Mouse (Mus musculus): ENCODE results near the gene Gnb3. TPM values are rescaled to one million over a fixed set of nuclear protein-coding genes. Genes with fewer than 3 reads are reported as not detected.
"Not testable (repeated sequence)": the region's sequence is repeated elsewhere in the genome, so short reads cannot be mapped to it uniquely, and the experiment has no call there.

Gnb3 gene
- polyA plus RNA-seq, 1 experiment from 2014 or later: 0.53 TPM

- H3K9ac ChIP-seq (ENCODE audit: low read length): 0 out of 2 replicates have a peak overlapping the region, but pooled peaks have one; percentile 23
- no peak overlapping the region for H3K4me2 ChIP-seq (replicated peaks; ENCODE audit: low read depth)
- TF ChIP-seq EP300 (optimal IDR thresholded peaks at IDR 0.05) (no peak), CTCF (IDR thresholded peaks at IDR 0.05; ENCODE audit: low read depth) (no peak)
- H3K27ac ChIP-seq (replicated peaks): peak overlapping the region; percentile 40; the same call in 1 of the 2 replicates
- H3K27me3 ChIP-seq (ENCODE audit: control insufficient read depth, insufficient read depth, low read length): no peaks in the 10 kb centered on the region
- WGBS: 72% methylated on average over 10 of the region's 10 CpGs
- ATAC-seq (ENCODE audit: low FRiP score, low TSS enrichment) (no peak), DNase-seq (ENCODE audit: low spot score) (no peak)
- no peaks in the 10 kb centered on the region for H3K9me3 ChIP-seq (ENCODE audit: control insufficient read depth, low read length)
- H3K36me3 ChIP-seq (ENCODE audit: control insufficient read depth, insufficient read depth, low read length): no peaks in the 10 kb centered on the region
- 0 out of 2 replicates have a peak, but pooled peaks cover 6% of the 10 kb centered on the region for H3K4me1 ChIP-seq (replicated peaks; ENCODE audit: control insufficient read depth, insufficient read depth)
- H3K4me3 ChIP-seq (ENCODE audit: low read depth, low read length): no peak overlapping the region
Observed at GRCm38 (mm10) chr6:124835531-124835930, 4.5 kb downstream of the Gnb3 start.

DNA sequence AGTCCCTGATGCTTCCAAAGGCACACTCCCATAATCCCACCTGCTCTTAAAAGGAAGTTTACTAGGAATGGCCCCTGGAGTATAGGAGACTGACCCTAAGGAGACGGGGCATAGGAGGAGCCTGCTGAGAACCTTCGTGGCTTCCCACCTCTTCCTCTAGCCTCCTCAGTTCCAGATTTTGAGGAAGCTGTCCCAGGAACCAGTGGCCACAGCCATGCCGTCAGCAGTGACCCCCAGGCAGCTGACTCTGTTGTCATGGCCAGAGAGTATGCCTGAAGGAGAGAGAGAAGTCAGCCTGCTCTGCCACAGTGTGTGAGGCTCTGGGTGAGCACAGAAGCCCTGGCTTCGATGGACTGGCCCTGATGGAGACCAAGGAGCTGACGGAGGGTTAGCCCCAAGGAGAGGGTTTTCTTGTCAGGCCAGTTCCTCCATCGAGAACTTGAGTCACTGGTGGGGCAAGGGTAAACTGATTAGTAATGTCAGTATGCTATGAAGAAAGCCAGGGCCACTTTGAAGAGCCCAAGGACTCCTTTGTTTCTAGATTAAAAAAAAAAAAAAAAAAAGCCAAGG is 5.5 kb downstream of the Gnb3 start:
- Histone ChIP-seq H3K4me1 (replicated peaks; ENCODE audit: control insufficient read depth, insufficient read depth) (0 out of 2 replicates have a peak, but pooled peaks cover 2% of the 10 kb centered on the region), H3K27me3 (ENCODE audit: control insufficient read depth, insufficient read depth, low read length) (no peaks in the 10 kb centered on the region), H3K9ac (ENCODE audit: low read length) (no peak overlapping the region; the same call in 1 of the 2 replicates), H3K4me2 (replicated peaks; ENCODE audit: low read depth) (no peak overlapping the region), H3K4me3 (ENCODE audit: low read depth, low read length) (no peak overlapping the region), H3K9me3 (ENCODE audit: control insufficient read depth, low read length) (no peaks in the 10 kb centered on the region), H3K27ac (replicated peaks) (peak overlapping the region; percentile 73), H3K36me3 (ENCODE audit: control insufficient read depth, insufficient read depth, low read length) (no peaks in the 10 kb centered on the region)
- 64% methylated on average over 6 of the region's 6 CpGs for WGBS
- no peak for ATAC-seq (ENCODE audit: low FRiP score, low TSS enrichment)
- TF ChIP-seq EP300 (optimal IDR thresholded peaks at IDR 0.05): no peak
- TF ChIP-seq CTCF (IDR thresholded peaks at IDR 0.05; ENCODE audit: low read depth): no peak
- DNase-seq (ENCODE audit: low spot score): peak; percentile 50

GRCm38 (mm10) chr6:124831649-124832048 is 8.4 kb downstream of the Gnb3 start:
- 89% methylated on average over 8 of the region's 8 CpGs for WGBS
- TF ChIP-seq EP300 (optimal IDR thresholded peaks at IDR 0.05): no peak
- TF ChIP-seq CTCF (IDR thresholded peaks at IDR 0.05; ENCODE audit: low read depth): no peak
- Histone ChIP-seq H3K36me3 (ENCODE audit: control insufficient read depth, insufficient read depth, low read length) (no peaks in the 10 kb centered on the region), H3K27ac (replicated peaks) (no peak overlapping the region), H3K4me2 (replicated peaks; ENCODE audit: low read depth) (no peak overlapping the region), H3K4me3 (ENCODE audit: low read depth, low read length) (no peak overlapping the region), H3K9me3 (ENCODE audit: control insufficient read depth, low read length) (no peaks in the 10 kb centered on the region), H3K27me3 (ENCODE audit: control insufficient read depth, insufficient read depth, low read length) (no peaks in the 10 kb centered on the region), H3K4me1 (replicated peaks; ENCODE audit: control insufficient read depth, insufficient read depth) (0 out of 2 replicates have a peak, but pooled peaks cover 2% of the 10 kb centered on the region), H3K9ac (ENCODE audit: low read length) (no peak overlapping the region)
- DNase-seq (ENCODE audit: low spot score) (no peak), ATAC-seq (ENCODE audit: low FRiP score, low TSS enrichment) (no peak)

- not testable (repeated sequence) for ATAC-seq (ENCODE audit: low FRiP score, low TSS enrichment); H3K4me3 ChIP-seq (ENCODE audit: low read depth, low read length)
- 89% methylated on average over 4 of the region's 4 CpGs for WGBS
Observed at GRCm38 (mm10) chr6:124831199-124831598, 8.9 kb downstream of the Gnb3 start.

DNA sequence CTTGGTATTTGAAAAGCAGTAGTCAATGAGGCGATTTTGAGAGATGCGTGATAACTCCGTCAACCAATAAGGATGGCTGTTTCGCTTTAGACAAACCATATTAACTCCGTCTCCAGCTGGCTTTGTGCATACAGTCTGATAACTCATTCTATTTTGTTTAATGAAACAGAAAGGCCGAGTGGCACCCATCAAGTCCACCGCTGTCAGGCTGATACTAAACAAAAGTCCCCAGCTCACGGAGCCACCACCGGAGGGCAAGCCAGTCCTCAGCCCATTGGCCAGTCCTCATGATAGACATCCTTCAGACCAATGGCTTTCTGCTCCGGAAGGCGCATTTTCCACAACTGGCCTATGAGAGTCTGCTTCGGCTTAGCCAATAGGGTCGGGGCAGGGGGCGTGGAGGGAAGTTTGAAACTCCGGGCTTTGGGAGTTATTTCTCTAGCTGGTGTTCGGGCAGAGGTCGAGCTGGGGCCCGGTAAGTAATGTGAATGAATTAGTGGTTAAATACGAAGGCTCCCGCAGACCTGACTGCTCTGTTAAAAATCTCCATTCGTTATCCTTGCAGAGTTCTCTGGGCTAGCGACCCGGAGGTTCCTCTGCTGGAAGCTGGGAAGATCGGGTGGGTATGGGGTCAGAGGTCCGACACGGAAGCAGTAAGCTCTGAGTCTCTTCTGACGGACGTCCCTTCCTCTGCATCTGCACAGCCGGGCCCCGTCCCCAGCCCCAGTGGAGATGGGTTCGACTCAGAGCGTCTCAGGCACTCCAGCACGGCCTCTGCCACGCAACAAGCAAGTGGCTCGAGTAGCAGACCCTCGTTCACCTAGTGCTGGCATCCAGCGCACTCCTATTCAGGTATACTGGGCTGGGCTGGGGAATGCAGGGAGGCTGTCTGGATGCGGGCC is 10.0 kb downstream of the Gnb3 start:
- Histone ChIP-seq H3K9ac (ENCODE audit: low read length) (peak overlapping the region; percentile 62), H3K4me2 (replicated peaks; ENCODE audit: low read depth) (peak overlapping the region; percentile 84), H3K27me3 (ENCODE audit: control insufficient read depth, insufficient read depth, low read length) (no peaks in the 10 kb centered on the region), H3K4me1 (replicated peaks; ENCODE audit: control insufficient read depth, insufficient read depth) (0 out of 2 replicates have a peak, but pooled peaks cover 2% of the 10 kb centered on the region), H3K9me3 (ENCODE audit: control insufficient read depth, low read length) (no peaks in the 10 kb centered on the region), H3K4me3 (ENCODE audit: low read depth, low read length) (peak overlapping the region; percentile 66), H3K36me3 (ENCODE audit: control insufficient read depth, insufficient read depth, low read length) (peaks cover 2% of the 10 kb centered on the region; the same call in 1 of the 2 replicates), H3K27ac (replicated peaks) (peak overlapping the region; percentile 90)
- under 1% methylated on average over 38 of the region's 38 CpGs for WGBS
- DNase-seq (ENCODE audit: low spot score) (peak; percentile 92), ATAC-seq (ENCODE audit: low FRiP score, low TSS enrichment) (peak; percentile 86)
- TF ChIP-seq EP300 (optimal IDR thresholded peaks at IDR 0.05) (peak; percentile 30), CTCF (IDR thresholded peaks at IDR 0.05; ENCODE audit: low read depth) (peak; percentile 43)

More at GRCm38 (mm10) chr6:124831199-124831598, 8.9 kb downstream of the Gnb3 start:
- H3K4me1 ChIP-seq (replicated peaks; ENCODE audit: control insufficient read depth, insufficient read depth); DNase-seq (ENCODE audit: low spot score); H3K36me3 ChIP-seq (ENCODE audit: control insufficient read depth, insufficient read depth, low read length); H3K27me3 ChIP-seq (ENCODE audit: control insufficient read depth, insufficient read depth, low read length); H3K9me3 ChIP-seq (ENCODE audit: control insufficient read depth, low read length); H3K9ac ChIP-seq (ENCODE audit: low read length); H3K27ac ChIP-seq (replicated peaks): not testable (repeated sequence)
- peak overlapping the region; percentile 84 for H3K4me2 ChIP-seq (replicated peaks; ENCODE audit: low read depth)

Data from stomach, postnatal 0 days (tissue).